Mouse (Mus musculus) forebrain, postnatal 0 days (tissue): ENCODE measurements at regions not wholly inside any gene's neighbourhood (a gene's known extent, or its start where the extent isn't known, plus 50 kb on each side); places are given as distances from the start of the nearest gene placed in this dataset.

ENCODE experiments used
- ATAC-seq: fragments of 200-750 bp; cut with Nextera tagmentation; 2 replicates; pipeline ENCODE4 v1.8.0; 2017; ENCODE audit warnings: mild to moderate bottlenecking, moderate library complexity
- DNase-seq: peaks from one replicate; pipeline ENCODE4 v3.0.0-alpha.2; 2015
- H3K27ac ChIP-seq: fragments of 300-500 bp; sonication (generic); 2 replicates; pipeline ENCODE4 v1.5.1; 2014; ENCODE audit warnings: low read depth, mild to moderate bottlenecking, antibody characterized with exemption, low read length, moderate library complexity, mixed read lengths
- H3K27me3 ChIP-seq: fragments of 300-500 bp; sonication (generic); 2 replicates; pipeline ENCODE4 v1.6.1; 2014; ENCODE audit warnings: mild to moderate bottlenecking, low read length, mixed read lengths; ENCODE audit not compliant: insufficient read depth
- H3K36me3 ChIP-seq: fragments of 300-500 bp; sonication (generic); 2 replicates; pipeline ENCODE4 v1.6.1; 2014; ENCODE audit warnings: mild to moderate bottlenecking, moderate library complexity; ENCODE audit not compliant: insufficient read depth
- H3K4me1 ChIP-seq: fragments of 300-500 bp; sonication (generic); 2 replicates; pipeline ENCODE4 v1.6.1; 2014; ENCODE audit warnings: antibody characterized with exemption; ENCODE audit not compliant: insufficient read depth
- H3K4me2 ChIP-seq: fragments of 300-500 bp; sonication (generic); 2 replicates; pipeline ENCODE4 v1.6.1; 2014; ENCODE audit warnings: low read depth, mild to moderate bottlenecking, moderate library complexity
- H3K4me3 ChIP-seq: fragments of 300-500 bp; sonication (generic); 2 replicates; pipeline ENCODE4 v1.5.1; 2014; ENCODE audit warnings: low read depth, low read length, mixed read lengths
- H3K9ac ChIP-seq: fragments of 300-500 bp; sonication (generic); 2 replicates; pipeline ENCODE4 v1.6.1; 2014; ENCODE audit warnings: mild to moderate bottlenecking
- H3K9me3 ChIP-seq: fragments of 300-500 bp; sonication (generic); 2 replicates; pipeline ENCODE4 v1.6.1; 2016; ENCODE audit warnings: low read length
- CTCF ChIP-seq: sonication (generic); IDR thresholded peaks from 2 replicates; pipeline ENCODE4 v1.5.1; 2016; ENCODE audit warnings: antibody characterized with exemption, control low read depth, low read depth
- WGBS: fragments of 180-500 bp; shearing (Covaris S2); extraction: QIAGEN DNeasy Blood & Tissue Kit; methylation state at CpG from one replicate; pipeline ENCODE4 v1.1.7; 2014; 5-methylcytosine and 5-hydroxymethylcytosine counted together

DNA sequence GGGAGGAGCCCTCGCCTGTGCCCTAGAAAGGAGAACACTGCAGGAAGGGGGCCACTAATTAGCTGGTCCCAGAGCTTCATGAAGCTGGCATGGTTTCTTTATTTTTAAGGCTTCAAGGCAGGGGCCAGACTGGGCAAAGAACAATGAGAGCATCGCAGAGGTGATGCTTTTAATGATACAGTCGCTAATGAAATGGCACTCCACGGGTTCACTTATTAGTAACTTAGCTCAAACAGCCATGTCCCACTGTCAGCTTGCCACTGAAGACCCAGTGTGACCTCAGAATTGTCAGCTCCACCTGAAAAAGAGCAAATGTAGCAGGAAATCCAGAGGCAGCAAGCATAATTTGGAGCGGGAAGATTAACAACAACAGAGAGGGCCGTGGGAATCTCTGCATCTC is 275.6 kb downstream of the Ttll7 start:
- 24% methylated on average over 6 of the region's 6 CpGs for WGBS
- ATAC-seq (no peak), DNase-seq (no peak)
- no peak for TF ChIP-seq CTCF
- Histone ChIP-seq H3K9me3 (no peaks in the 10 kb centered on the region), H3K4me3 (no peak overlapping the region), H3K36me3 (no peaks in the 10 kb centered on the region), H3K4me2 (no peak overlapping the region), H3K4me1 (no peaks in the 10 kb centered on the region), H3K9ac (no peak overlapping the region), H3K27ac (no peak overlapping the region), H3K27me3 (no peaks in the 10 kb centered on the region)

DNA sequence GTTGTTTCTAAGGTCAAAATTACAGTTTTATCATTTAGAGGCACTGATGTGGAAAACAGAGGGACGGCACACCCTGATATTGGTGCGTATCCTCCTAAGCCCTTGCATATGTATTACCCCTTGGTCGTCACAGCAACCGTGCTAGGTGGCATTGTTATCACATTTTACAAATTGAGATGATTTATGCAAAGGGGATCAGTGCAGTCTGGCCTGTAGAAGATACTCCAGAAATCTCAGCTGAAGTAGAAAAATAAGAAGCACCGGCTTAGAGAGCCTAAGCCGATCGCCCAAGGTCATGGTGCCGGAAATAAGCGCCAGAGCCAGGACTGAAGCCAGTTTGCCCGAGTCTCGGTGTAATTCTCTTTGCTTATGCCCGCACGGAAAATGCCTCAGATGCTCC is 280.7 kb downstream of the Ttll7 start:
- WGBS, result 60% methylated on average over 13 of the region's 13 CpGs
- Histone ChIP-seq H3K4me3 (no peak overlapping the region), H3K27ac (no peak overlapping the region), H3K27me3 (no peaks in the 10 kb centered on the region), H3K36me3 (no peaks in the 10 kb centered on the region), H3K4me1 (no peaks in the 10 kb centered on the region), H3K4me2 (no peak overlapping the region), H3K9ac (no peak overlapping the region), H3K9me3 (no peaks in the 10 kb centered on the region)
- ATAC-seq (peak; percentile 53; the same call in 1 of the 2 replicates), DNase-seq (peak; percentile 12)
- no peak for TF ChIP-seq CTCF

DNA sequence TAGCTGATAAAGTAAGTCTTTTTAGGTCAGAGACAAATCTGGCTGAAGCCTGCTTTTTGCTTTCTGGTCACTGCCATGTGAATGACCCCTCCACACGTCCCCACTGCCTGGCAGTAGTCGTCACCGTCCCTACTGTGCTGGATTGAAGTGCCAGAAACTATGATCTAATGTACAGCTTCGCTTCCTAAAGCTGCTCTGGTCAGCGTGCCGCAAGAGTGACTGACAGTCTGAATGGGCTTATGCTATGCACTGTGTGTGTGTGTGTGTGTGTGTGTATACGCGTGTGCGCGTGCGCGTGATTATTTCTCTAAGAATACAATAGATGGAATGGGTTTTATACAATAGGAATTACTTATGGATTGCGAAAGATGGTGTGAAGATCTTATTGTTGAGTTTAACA is 281.2 kb downstream of the Ttll7 start:
- Histone ChIP-seq H3K4me3 (no peak overlapping the region), H3K4me1 (no peaks in the 10 kb centered on the region), H3K4me2 (no peak overlapping the region), H3K36me3 (no peaks in the 10 kb centered on the region), H3K27me3 (no peaks in the 10 kb centered on the region), H3K9ac (no peak overlapping the region), H3K27ac (no peak overlapping the region), H3K9me3 (no peaks in the 10 kb centered on the region)
- no peak for ATAC-seq
- DNase-seq, result no peak
- 74% methylated on average over 13 of the region's 13 CpGs for WGBS
- no peak for TF ChIP-seq CTCF

DNA sequence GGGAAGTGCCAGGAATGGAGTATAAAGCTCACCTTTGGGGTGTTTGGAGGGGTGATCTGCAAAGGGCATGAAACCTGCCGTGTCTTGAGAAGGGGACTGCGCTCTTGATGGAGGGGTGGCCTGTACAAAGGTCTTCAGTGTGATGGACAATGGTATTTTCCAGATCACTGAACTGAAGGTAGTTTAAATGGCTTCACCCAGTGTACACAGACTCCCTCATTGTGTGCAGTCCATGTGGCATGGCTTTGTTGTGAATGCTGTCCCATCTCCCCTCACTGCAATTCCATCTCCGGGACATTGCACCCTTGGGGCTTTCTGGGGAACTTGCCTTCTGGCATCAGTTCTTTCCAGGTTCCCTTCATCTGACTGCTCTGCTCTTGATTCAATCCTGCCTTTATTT is 288.2 kb downstream of the Ttll7 start:
- Histone ChIP-seq H3K4me3 (no peak overlapping the region), H3K27ac (no peak overlapping the region), H3K9ac (no peak overlapping the region), H3K4me2 (no peak overlapping the region), H3K9me3 (no peaks in the 10 kb centered on the region), H3K4me1 (no peaks in the 10 kb centered on the region), H3K27me3 (no peaks in the 10 kb centered on the region), H3K36me3 (no peaks in the 10 kb centered on the region)
- ATAC-seq (no peak), DNase-seq (no peak)
- TF ChIP-seq CTCF, result no peak
- WGBS, result 51% methylated on average over 3 of the region's 3 CpGs

DNA sequence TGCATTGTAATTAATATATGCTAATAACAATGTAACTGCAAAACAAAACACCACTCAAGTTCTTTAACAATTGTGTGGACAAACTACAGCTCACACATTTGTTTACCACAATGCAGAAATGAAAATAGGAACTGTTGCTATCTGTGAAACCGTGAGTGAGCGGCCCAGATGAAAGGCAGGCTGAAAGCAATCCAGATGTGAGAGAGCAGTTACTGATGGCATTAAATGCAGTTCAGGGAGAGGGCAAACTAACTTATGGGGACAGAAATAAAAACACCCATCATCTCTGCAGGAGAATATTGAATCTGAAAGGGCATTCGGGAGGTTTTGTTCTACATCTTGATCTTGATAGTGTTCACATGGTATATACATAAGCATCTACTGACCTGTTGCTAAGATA is 301.3 kb downstream of the Ttll7 start:
- no peak for DNase-seq
- TF ChIP-seq CTCF, result no peak
- 84% methylated on average over 3 of the region's 3 CpGs for WGBS
- Histone ChIP-seq H3K4me3 (no peak overlapping the region), H3K4me1 (no peaks in the 10 kb centered on the region), H3K27ac (no peak overlapping the region), H3K36me3 (no peaks in the 10 kb centered on the region), H3K9me3 (no peaks in the 10 kb centered on the region), H3K4me2 (no peak overlapping the region), H3K9ac (no peak overlapping the region), H3K27me3 (no peaks in the 10 kb centered on the region)
- no peak for ATAC-seq

DNA sequence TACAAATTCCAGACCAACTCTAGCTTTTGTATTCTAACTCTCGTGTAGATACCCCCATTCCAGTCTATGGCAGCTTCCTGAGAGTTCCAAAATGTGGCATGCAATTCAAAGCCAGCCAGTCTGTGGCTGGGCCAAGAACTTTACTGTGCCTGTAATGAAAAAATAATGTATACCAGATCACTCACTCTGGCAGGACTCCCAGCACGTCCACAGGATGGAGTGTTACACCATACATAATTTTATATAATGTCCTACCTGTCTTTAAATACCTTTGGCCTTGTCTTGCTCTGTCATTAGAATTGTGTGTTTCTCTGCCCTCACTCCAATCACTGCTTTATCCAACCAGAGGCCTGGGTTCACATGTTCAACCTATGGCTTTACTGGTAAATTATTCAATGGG is 301.8 kb downstream of the Ttll7 start:
- H3K9me3 ChIP-seq, result no peaks in the 10 kb centered on the region
- ATAC-seq (no peak), DNase-seq (no peak)
- no peaks in the 10 kb centered on the region for H3K36me3 ChIP-seq
- no peaks in the 10 kb centered on the region for H3K27me3 ChIP-seq
- no peak for TF ChIP-seq CTCF
- 59% methylated on average over 2 of the region's 2 CpGs for WGBS
- no peak overlapping the region for H3K4me3 ChIP-seq
- no peak overlapping the region for H3K4me2 ChIP-seq
- H3K9ac ChIP-seq, result no peak overlapping the region
- H3K4me1 ChIP-seq, result no peaks in the 10 kb centered on the region
- H3K27ac ChIP-seq, result no peak overlapping the region

DNA sequence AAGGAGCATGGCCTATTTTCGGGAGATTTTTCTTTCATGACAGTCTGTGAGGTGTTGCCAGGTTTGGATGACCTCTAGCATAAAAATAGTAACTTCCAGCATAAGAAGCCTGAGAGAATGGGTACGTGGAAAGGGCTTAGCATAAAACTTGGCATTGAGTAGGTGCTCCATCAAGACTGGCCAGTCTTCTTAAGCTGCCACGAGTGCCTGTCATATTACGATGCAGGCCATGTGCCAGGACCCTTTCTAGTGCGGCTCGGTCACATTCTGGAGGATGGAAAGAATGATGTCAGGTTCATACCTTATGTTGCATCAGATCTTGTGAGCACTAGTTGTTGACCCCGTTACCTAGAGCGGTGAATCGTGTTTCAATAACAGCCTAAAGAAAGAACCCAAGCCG is 311.0 kb downstream of the Ttll7 start:
- no peak for TF ChIP-seq CTCF
- Histone ChIP-seq H3K4me3 (no peak overlapping the region), H3K27me3 (no peaks in the 10 kb centered on the region), H3K9ac (no peak overlapping the region), H3K4me1 (no peaks in the 10 kb centered on the region), H3K27ac (no peak overlapping the region), H3K36me3 (no peaks in the 10 kb centered on the region), H3K4me2 (no peak overlapping the region), H3K9me3 (no peaks in the 10 kb centered on the region)
- no peak for ATAC-seq
- no peak for DNase-seq
- 62% methylated on average over 10 of the region's 10 CpGs for WGBS

DNA sequence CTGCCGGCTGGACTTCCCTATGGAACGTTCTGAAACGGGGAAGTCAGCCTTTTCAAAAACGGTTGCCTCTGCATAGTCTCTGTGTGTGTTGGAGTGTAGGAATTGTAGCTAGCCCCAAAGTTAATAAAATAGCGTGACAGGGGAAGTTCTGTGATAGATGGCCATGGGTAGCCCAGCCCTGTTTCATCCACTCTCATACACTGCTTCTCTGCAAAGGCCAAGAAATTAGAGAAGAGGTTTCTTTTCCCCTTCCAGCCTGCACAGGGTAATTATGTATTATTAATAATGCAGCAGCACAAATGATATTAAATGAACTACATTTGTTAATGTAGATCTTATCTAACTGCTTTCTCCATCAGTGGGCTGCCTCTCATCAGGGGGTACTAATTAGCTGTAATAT is 311.4 kb downstream of the Ttll7 start:
- DNase-seq (no peak), ATAC-seq (no peak)
- no peaks in the 10 kb centered on the region for H3K4me1 ChIP-seq
- no peak overlapping the region for H3K27ac ChIP-seq
- WGBS, result 73% methylated on average over 5 of the region's 5 CpGs
- no peaks in the 10 kb centered on the region for H3K9me3 ChIP-seq
- H3K36me3 ChIP-seq, result no peaks in the 10 kb centered on the region
- H3K27me3 ChIP-seq, result no peaks in the 10 kb centered on the region
- H3K4me2 ChIP-seq, result no peak overlapping the region
- H3K9ac ChIP-seq, result no peak overlapping the region
- H3K4me3 ChIP-seq, result no peak overlapping the region
- TF ChIP-seq CTCF, result no peak
